Mouse (Mus musculus): ENCODE data around the gene Runx1. TPM values are rescaled to one million over a fixed set of nuclear protein-coding genes. Genes with fewer than 3 reads are reported as not detected.

Runx1 gene
- polyA plus RNA-seq, 1 experiment, result 0.48 TPM

DNA sequence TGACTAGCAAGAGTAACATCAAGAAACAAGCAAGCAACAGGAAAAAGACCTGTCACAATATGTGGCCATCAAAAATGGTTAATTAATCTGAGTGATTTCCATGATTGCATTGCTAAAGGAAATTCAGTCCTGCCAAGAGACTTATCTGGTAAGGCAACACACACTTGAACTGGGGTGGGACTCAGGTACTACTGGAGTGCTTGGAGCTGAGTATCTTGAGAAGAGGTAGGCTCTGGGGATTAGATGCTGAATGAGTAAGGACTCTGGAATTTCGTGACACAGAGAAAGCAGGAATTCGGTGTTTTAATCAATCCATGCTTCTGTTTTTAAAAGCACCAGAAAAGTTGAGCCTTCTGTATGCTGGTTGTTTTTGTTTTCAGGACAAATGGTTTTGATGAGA, 209.1 kb downstream of the Runx1 start:
- Histone ChIP-seq H3K4me3 (ENCODE audit: insufficient read depth, low read length) (no peak overlapping the region), H3K27ac (ENCODE audit: insufficient read depth, low read length) (no peak overlapping the region), H3K4me1 (ENCODE audit: control insufficient read depth, insufficient read depth, low read length) (no peaks in the 10 kb centered on the region)
- TF ChIP-seq CTCF (IDR thresholded peaks at IDR 0.05; ENCODE audit: extremely low read depth, insufficient read depth, low read length) (no peak), POLR2A (IDR thresholded peaks at IDR 0.05; ENCODE audit: extremely low read depth, insufficient read depth, low read length) (no peak)

- no peak overlapping the region for H3K27ac ChIP-seq (ENCODE audit: insufficient read depth, low read length)
- TF ChIP-seq CTCF (IDR thresholded peaks at IDR 0.05; ENCODE audit: extremely low read depth, insufficient read depth, low read length) (no peak), POLR2A (IDR thresholded peaks at IDR 0.05; ENCODE audit: extremely low read depth, insufficient read depth, low read length) (no peak)
- H3K4me3 ChIP-seq (ENCODE audit: insufficient read depth, low read length), result no peak overlapping the region
- no peaks in the 10 kb centered on the region for H3K4me1 ChIP-seq (ENCODE audit: control insufficient read depth, insufficient read depth, low read length)
Observed at GRCm38 (mm10) chr16:92615234-92615799, 210.6 kb downstream of the Runx1 start.

- Histone ChIP-seq H3K4me3 (ENCODE audit: insufficient read depth, low read length) (no peak overlapping the region), H3K4me1 (ENCODE audit: control insufficient read depth, insufficient read depth, low read length) (no peaks in the 10 kb centered on the region), H3K27ac (ENCODE audit: insufficient read depth, low read length) (no peak overlapping the region)
- TF ChIP-seq POLR2A (IDR thresholded peaks at IDR 0.05; ENCODE audit: extremely low read depth, insufficient read depth, low read length) (no peak), CTCF (IDR thresholded peaks at IDR 0.05; ENCODE audit: extremely low read depth, insufficient read depth, low read length) (no peak)
Observed at GRCm38 (mm10) chr16:92612546-92612945, 213.4 kb downstream of the Runx1 start.

DNA sequence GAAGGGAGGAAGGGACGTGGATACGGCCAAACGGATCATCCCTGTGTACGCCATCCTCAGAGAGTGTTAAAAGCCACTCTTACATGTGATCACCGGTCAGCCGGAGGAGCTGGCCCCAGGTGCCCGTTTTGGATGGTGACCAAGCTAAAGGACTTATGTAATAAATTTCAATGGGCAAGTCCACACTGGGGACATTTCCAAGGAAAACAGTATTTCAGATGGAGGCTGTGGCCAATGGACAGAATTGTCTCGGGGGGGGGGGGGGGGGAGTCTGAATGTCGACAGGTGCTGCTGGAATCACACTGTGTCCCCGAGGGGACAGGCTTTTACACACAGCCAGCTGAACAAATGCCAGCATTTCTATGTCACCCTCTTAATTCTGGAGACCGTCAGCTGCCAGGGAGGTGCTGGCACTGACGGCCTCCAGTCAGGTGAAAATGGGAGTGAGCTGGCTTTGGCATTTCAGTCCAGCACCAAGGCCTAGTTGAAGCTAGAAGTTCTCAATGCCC, 214.3 kb downstream of the Runx1 start:
- H3K27ac ChIP-seq (ENCODE audit: insufficient read depth, low read length), result no peak overlapping the region
- TF ChIP-seq POLR2A (IDR thresholded peaks at IDR 0.05; ENCODE audit: extremely low read depth, insufficient read depth, low read length) (no peak), CTCF (IDR thresholded peaks at IDR 0.05; ENCODE audit: extremely low read depth, insufficient read depth, low read length) (no peak)
- H3K4me3 ChIP-seq (ENCODE audit: insufficient read depth, low read length), result no peak overlapping the region
- H3K4me1 ChIP-seq (ENCODE audit: control insufficient read depth, insufficient read depth, low read length), result no peaks in the 10 kb centered on the region

DNA sequence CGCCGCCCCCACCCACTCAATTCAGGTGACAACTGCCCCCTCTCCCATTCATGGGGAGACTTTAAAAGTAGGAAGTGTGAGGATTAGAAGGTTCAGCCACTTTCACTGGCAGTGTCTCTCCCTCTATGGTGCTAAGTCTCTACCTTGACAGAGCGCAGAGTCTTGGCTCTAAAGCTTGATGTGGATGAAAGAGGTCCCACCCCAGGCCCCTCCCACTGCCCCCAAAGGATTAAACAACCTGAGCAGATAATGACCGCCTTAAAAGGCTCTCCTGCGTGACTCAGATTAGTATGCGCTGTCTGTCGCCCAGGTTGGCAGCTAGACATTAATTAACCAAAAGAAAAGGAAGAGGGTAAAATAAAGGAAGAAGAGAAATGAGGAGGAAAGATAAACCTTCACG, 215.5 kb downstream of the Runx1 start:
- Histone ChIP-seq H3K27ac (ENCODE audit: insufficient read depth, low read length) (no peak overlapping the region), H3K4me1 (ENCODE audit: control insufficient read depth, insufficient read depth, low read length) (no peaks in the 10 kb centered on the region), H3K4me3 (ENCODE audit: insufficient read depth, low read length) (no peak overlapping the region)
- no peak for TF ChIP-seq POLR2A (IDR thresholded peaks at IDR 0.05; ENCODE audit: extremely low read depth, insufficient read depth, low read length)
- TF ChIP-seq CTCF (IDR thresholded peaks at IDR 0.05; ENCODE audit: extremely low read depth, insufficient read depth, low read length), result no peak

GRCm38 (mm10) chr16:92609717-92610077, 216.3 kb downstream of the Runx1 start:
- TF ChIP-seq CTCF (IDR thresholded peaks at IDR 0.05; ENCODE audit: extremely low read depth, insufficient read depth, low read length) (no peak), POLR2A (IDR thresholded peaks at IDR 0.05; ENCODE audit: extremely low read depth, insufficient read depth, low read length) (no peak)
- H3K4me3 ChIP-seq (ENCODE audit: insufficient read depth, low read length), result no peak overlapping the region
- H3K4me1 ChIP-seq (ENCODE audit: control insufficient read depth, insufficient read depth, low read length), result no peaks in the 10 kb centered on the region
- no peak overlapping the region for H3K27ac ChIP-seq (ENCODE audit: insufficient read depth, low read length)

DNA sequence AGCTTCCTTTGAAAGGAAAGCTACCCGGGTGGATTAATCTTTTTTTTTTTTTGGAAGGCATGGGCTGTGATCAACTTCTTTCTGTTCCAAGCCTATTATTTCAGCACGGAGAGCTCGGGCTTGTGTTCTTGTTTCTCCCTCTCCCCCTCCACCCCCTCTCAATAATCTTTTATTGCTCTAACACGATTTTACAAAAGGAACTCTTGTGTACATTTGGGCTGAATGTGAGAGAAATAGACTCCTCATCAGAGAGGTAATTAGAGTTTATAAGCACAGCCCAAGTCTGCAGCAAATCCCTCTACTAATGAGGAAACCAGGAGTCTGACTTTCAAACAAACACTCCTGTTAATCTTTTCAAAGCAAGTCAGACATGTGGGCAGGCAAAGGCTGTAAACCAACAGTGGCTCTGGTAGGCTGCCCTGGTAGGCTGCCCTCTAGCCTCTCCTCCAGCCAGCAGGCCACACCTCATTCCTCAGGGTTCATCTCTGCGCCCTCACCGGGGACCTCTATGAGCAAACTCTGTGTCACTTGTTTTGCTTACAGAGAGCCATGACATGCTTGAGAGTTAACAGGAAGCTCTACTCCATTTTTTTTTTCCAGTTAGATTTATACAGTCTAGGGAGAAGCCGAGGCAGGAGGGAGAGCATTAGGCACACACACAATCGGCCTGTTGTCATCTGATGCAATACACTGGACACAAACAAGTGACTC, 216.8 kb downstream of the Runx1 start:
- Histone ChIP-seq H3K4me3 (ENCODE audit: insufficient read depth, low read length) (no peak overlapping the region), H3K27ac (ENCODE audit: insufficient read depth, low read length) (no peak overlapping the region), H3K4me1 (ENCODE audit: control insufficient read depth, insufficient read depth, low read length) (no peaks in the 10 kb centered on the region)
- TF ChIP-seq POLR2A (IDR thresholded peaks at IDR 0.05; ENCODE audit: extremely low read depth, insufficient read depth, low read length), result no peak
- no peak for TF ChIP-seq CTCF (IDR thresholded peaks at IDR 0.05; ENCODE audit: extremely low read depth, insufficient read depth, low read length)

- Histone ChIP-seq H3K4me3 (ENCODE audit: insufficient read depth, low read length) (no peak overlapping the region), H3K4me1 (ENCODE audit: control insufficient read depth, insufficient read depth, low read length) (no peaks in the 10 kb centered on the region), H3K27ac (ENCODE audit: insufficient read depth, low read length) (no peak overlapping the region)
Observed at GRCm38 (mm10) chr16:92608180-92608960, 217.6 kb downstream of the Runx1 start.

GRCm38 (mm10) chr16:92606491-92606965, 219.4 kb downstream of the Runx1 start:
- no peak for TF ChIP-seq POLR2A (IDR thresholded peaks at IDR 0.05; ENCODE audit: extremely low read depth, insufficient read depth, low read length)
- TF ChIP-seq CTCF (IDR thresholded peaks at IDR 0.05; ENCODE audit: extremely low read depth, insufficient read depth, low read length), result no peak
- no peaks in the 10 kb centered on the region for H3K4me1 ChIP-seq (ENCODE audit: control insufficient read depth, insufficient read depth, low read length)
- H3K4me3 ChIP-seq (ENCODE audit: insufficient read depth, low read length), result no peak overlapping the region
- no peak overlapping the region for H3K27ac ChIP-seq (ENCODE audit: insufficient read depth, low read length)

More at GRCm38 (mm10) chr16:92608180-92608960, 217.6 kb downstream of the Runx1 start:
- TF ChIP-seq POLR2A (IDR thresholded peaks at IDR 0.05; ENCODE audit: extremely low read depth, insufficient read depth, low read length), result no peak
- no peak for TF ChIP-seq CTCF (IDR thresholded peaks at IDR 0.05; ENCODE audit: extremely low read depth, insufficient read depth, low read length)

Data from cortical plate, adult 2 months (tissue).